ENCODE assay signal across 24 mouse cellular contexts in the genomic region with DNA sequence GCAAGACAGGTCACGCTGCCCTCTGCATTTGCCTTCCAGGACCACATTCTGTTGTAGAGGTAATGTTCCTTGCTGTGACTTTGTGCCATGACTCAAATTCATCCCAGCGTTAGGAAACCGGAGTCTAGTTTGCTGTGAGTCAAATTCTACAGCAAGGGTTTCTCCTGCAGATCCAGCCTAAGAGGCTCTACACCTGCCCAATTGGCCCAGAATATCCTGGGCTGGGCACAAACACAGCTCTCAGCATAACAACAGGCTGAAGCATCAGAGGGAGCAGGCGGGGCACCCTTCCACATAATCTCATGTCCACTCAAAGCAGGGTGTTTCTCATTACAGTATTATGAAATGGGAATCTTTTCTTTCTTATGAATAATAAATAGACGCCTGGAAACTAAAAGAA.
DNase-seq lines count a peak whose midpoint lies in the region; ATAC-seq lines count a peak whose summit lies in the region.
"Had no signal": no experiment of that assay in that cellular context is flagged by ENCODE, and none has a peak within 500 bp of the region (broad histone marks: within the 10 kb centered on the region; RNA-seq: fewer than 3 reads in every experiment).

No protein-coding gene starts in this region.

- no peaks in the 10 kb centered on the region for H3K27me3 ChIP-seq in midbrain, embryonic 11.5 days (ENCODE audit: control insufficient read depth, insufficient read depth, low read length)
- H3K27me3 ChIP-seq in midbrain, embryonic 13.5 days: no peaks in the 10 kb centered on the region
- H3K27me3 ChIP-seq: embryonic facial prominence, embryonic 13.5 days; forebrain, embryonic 12.5 days; heart, embryonic 12.5 days; neural tube, embryonic 13.5 days had no signal

- no peaks in the 10 kb centered on the region for H3K4me1 ChIP-seq in midbrain, embryonic 11.5 days (ENCODE audit: control insufficient read depth, insufficient read depth, low read length)
- peaks cover 17% of the 10 kb centered on the region for H3K4me1 ChIP-seq in midbrain, embryonic 13.5 days (replicated peaks)

- H3K27ac ChIP-seq in midbrain, embryonic 11.5 days (ENCODE audit: low read depth, low read length): no peak overlapping the region
- no peak overlapping the region for H3K27ac ChIP-seq in midbrain, embryonic 13.5 days
- H3K27ac ChIP-seq: embryonic facial prominence, embryonic 13.5 days; forebrain, embryonic 12.5 days; macrophage; neural tube, embryonic 13.5 days had no signal

- intact Hi-C loops in heart, postnatal 14 days (cut with DNase I): no loop called here

- peak; percentile 8 to 14 for DNase-seq in heart, postnatal 14 days
- DNase-seq in heart, adult 9 months (ENCODE audit: low spot score in 2 of 2): no peak
- peak; percentile 75 for DNase-seq in midbrain, embryonic 11.5 days (ENCODE audit: low spot score, missing footprints)
- DNase-seq in ES-CJ7 (ENCODE audit: low read depth, low spot score): peak; percentile 66
- peak; percentile 56 for DNase-seq in ZHBTc4 (ENCODE audit: low read depth, low spot score)
- no peak for DNase-seq in spleen, postnatal 14 days (ENCODE audit: low spot score in 2 of 2)
- DNase-seq: adrenal gland, postnatal 36 days; cerebellum, adult 11 months; cerebellum, postnatal 36 days; embryo, embryonic 11 days; heart, adult 11 months; kidney, adult 11 months; kidney, postnatal 4 days; retina, postnatal 1 day; spleen, adult 18-20 months had no signal

- 59% methylated on average over 5 of the region's 5 CpGs for WGBS in midbrain, embryonic 11.5 days
- 64% methylated on average over 5 of the region's 5 CpGs for WGBS in midbrain, embryonic 13.5 days

- no peak overlapping the region for H3K4me2 ChIP-seq in midbrain, embryonic 11.5 days
- no peak overlapping the region for H3K4me2 ChIP-seq in midbrain, embryonic 13.5 days (replicated peaks)
- H3K4me2 ChIP-seq: embryonic facial prominence, embryonic 13.5 days; forebrain, embryonic 12.5 days; heart, embryonic 12.5 days; neural tube, embryonic 13.5 days had no signal

- H3K36me3 ChIP-seq in midbrain, embryonic 11.5 days (ENCODE audit: control insufficient read depth, insufficient read depth, low read length): no peaks in the 10 kb centered on the region
- H3K36me3 ChIP-seq in midbrain, embryonic 13.5 days: no peaks in the 10 kb centered on the region
- H3K36me3 ChIP-seq: embryonic facial prominence, embryonic 13.5 days; forebrain, embryonic 12.5 days; heart, embryonic 12.5 days; neural tube, embryonic 13.5 days had no signal

- H3K9me3 ChIP-seq in midbrain, embryonic 11.5 days (ENCODE audit: control insufficient read depth, low read length): no peaks in the 10 kb centered on the region
- no peaks in the 10 kb centered on the region for H3K9me3 ChIP-seq in midbrain, embryonic 13.5 days
- H3K9me3 ChIP-seq: embryonic facial prominence, embryonic 13.5 days; forebrain, embryonic 12.5 days; heart, embryonic 12.5 days; neural tube, embryonic 13.5 days had no signal

- H3K9ac ChIP-seq in midbrain, embryonic 11.5 days (ENCODE audit: low read length): no peak overlapping the region
- no peak overlapping the region for H3K9ac ChIP-seq in midbrain, embryonic 13.5 days (replicated peaks)
- H3K9ac ChIP-seq: embryonic facial prominence, embryonic 13.5 days; forebrain, embryonic 12.5 days; heart, embryonic 12.5 days had no signal

- no peak overlapping the region for H3K4me3 ChIP-seq in midbrain, embryonic 11.5 days (ENCODE audit: low read depth, low read length)
- no peak overlapping the region for H3K4me3 ChIP-seq in midbrain, embryonic 13.5 days (replicated peaks)
- H3K4me3 ChIP-seq: embryonic facial prominence, embryonic 13.5 days; erythroblast, embryonic 14.5 days; forebrain, embryonic 12.5 days; heart, embryonic 12.5 days; myocyte; neural tube, embryonic 13.5 days had no signal

- ATAC-seq in midbrain, embryonic 11.5 days (ENCODE audit: low FRiP score): no peak
- no peak for ATAC-seq in midbrain, embryonic 13.5 days
- ATAC-seq: lung, postnatal 0 days had no signal

Comparison
In these comparisons a context has a peak if more than half of its experiments do, and no peak if none do; other contexts are left out.
1. DNase-seq: peak in heart, postnatal 14 days (2 of 2), midbrain, embryonic 11.5 days (single experiment), ES-CJ7 (single experiment) and ZHBTc4 (single experiment); none in heart, adult 9 months (0 of 2) and spleen, postnatal 14 days (0 of 2).